Mouse (Mus musculus): ENCODE data around the gene Gm45785. TPM values are rescaled to one million over a fixed set of nuclear protein-coding genes. Genes with fewer than 3 reads are reported as not detected.

The Gm45785 gene
- polyA plus RNA-seq, 1 experiment from 2014 or later = not detected

- H3K9ac ChIP-seq = no peak within 1 kb of the TSS
- no peak within 1 kb of the TSS for H3K4me2 ChIP-seq (replicated peaks)
- peaks cover 14% of the 10 kb centered on the region; the same call in 1 of the 2 replicates for H3K4me1 ChIP-seq
- H3K9me3 ChIP-seq (replicated peaks) = no peaks in the 10 kb centered on the region
- peaks cover 26% of the 10 kb centered on the region for H3K27me3 ChIP-seq
- 24% methylated on average over 13 of the region's 14 CpGs for WGBS
- no peaks in the 10 kb centered on the region for H3K36me3 ChIP-seq
- no peak within 1 kb of the TSS for H3K4me3 ChIP-seq (replicated peaks)
- ATAC-seq (ENCODE audit: insufficient number of reproducible peaks, low FRiP score, low TSS enrichment, low read depth) = peak; percentile 58; the same call in 1 of the 2 replicates
- no peak within 1 kb of the TSS for H3K27ac ChIP-seq (replicated peaks)
These were observed 11.0 kb downstream of the Gm45785 start, which contains the start of gene Scgb1c1 for GRCm38 (mm10) chr7:140844905-140845665. Scgb1c1 (plus strand) TSS chr7:140845547.

GRCm38 (mm10) chr7:140843806-140844205 is 12.3 kb downstream of the Gm45785 start:
- H3K4me3 ChIP-seq (replicated peaks) = no peak overlapping the region
- no peaks in the 10 kb centered on the region for H3K36me3 ChIP-seq
- no peak overlapping the region for H3K4me2 ChIP-seq (replicated peaks)
- 70% methylated on average over 7 of the region's 7 CpGs for WGBS
- ATAC-seq (ENCODE audit: insufficient number of reproducible peaks, low FRiP score, low TSS enrichment, low read depth) = no peak
- H3K27ac ChIP-seq (replicated peaks) = no peak overlapping the region
- peaks cover 26% of the 10 kb centered on the region for H3K27me3 ChIP-seq
- H3K9ac ChIP-seq = no peak overlapping the region
- H3K4me1 ChIP-seq = peaks cover 14% of the 10 kb centered on the region; the same call in 1 of the 2 replicates
- no peaks in the 10 kb centered on the region for H3K9me3 ChIP-seq (replicated peaks)

GRCm38 (mm10) chr7:140840750-140841735 is 15.1 kb downstream of the Gm45785 start:
- H3K4me3 ChIP-seq (replicated peaks) = no peak overlapping the region
- H3K36me3 ChIP-seq = no peaks in the 10 kb centered on the region
- peaks cover 26% of the 10 kb centered on the region for H3K27me3 ChIP-seq
- no peaks in the 10 kb centered on the region for H3K9me3 ChIP-seq (replicated peaks)
- WGBS = 34% methylated on average over 19 of the region's 19 CpGs
- H3K27ac ChIP-seq (replicated peaks) = no peak overlapping the region
- H3K4me1 ChIP-seq = 0 out of 2 replicates have a peak, but pooled peaks cover 9% of the 10 kb centered on the region
- H3K4me2 ChIP-seq (replicated peaks) = no peak overlapping the region
- ATAC-seq (ENCODE audit: insufficient number of reproducible peaks, low FRiP score, low TSS enrichment, low read depth) = no peak
- no peak overlapping the region for H3K9ac ChIP-seq

- H3K4me1 ChIP-seq = 0 out of 2 replicates have a peak, but pooled peaks cover 9% of the 10 kb centered on the region
- no peak overlapping the region for H3K4me3 ChIP-seq (replicated peaks)
- no peak overlapping the region for H3K4me2 ChIP-seq (replicated peaks)
- H3K9me3 ChIP-seq (replicated peaks) = no peaks in the 10 kb centered on the region
- no peak overlapping the region for H3K27ac ChIP-seq (replicated peaks)
- WGBS = 58% methylated on average over 5 of the region's 5 CpGs
- no peaks in the 10 kb centered on the region for H3K36me3 ChIP-seq
- H3K9ac ChIP-seq = no peak overlapping the region
- no peak for ATAC-seq (ENCODE audit: insufficient number of reproducible peaks, low FRiP score, low TSS enrichment, low read depth)
- H3K27me3 ChIP-seq = peaks cover 26% of the 10 kb centered on the region
These were observed 16.6 kb downstream of the Gm45785 start for GRCm38 (mm10) chr7:140839556-140839955.

- Histone ChIP-seq H3K4me1 (0 out of 2 replicates have a peak, but pooled peaks cover 6% of the 10 kb centered on the region), H3K9ac (no peak overlapping the region), H3K4me2 (replicated peaks) (no peak overlapping the region), H3K4me3 (replicated peaks) (no peak overlapping the region), H3K9me3 (replicated peaks) (no peaks in the 10 kb centered on the region), H3K27ac (replicated peaks) (no peak overlapping the region), H3K36me3 (no peaks in the 10 kb centered on the region), H3K27me3 (peaks cover 7% of the 10 kb centered on the region; the same call in 1 of the 2 replicates)
- WGBS = 83% methylated on average over 9 of the region's 9 CpGs
- ATAC-seq (ENCODE audit: insufficient number of reproducible peaks, low FRiP score, low TSS enrichment, low read depth) = no peak
These were observed 19.7 kb downstream of the Gm45785 start for GRCm38 (mm10) chr7:140836243-140837115.

GRCm38 (mm10) chr7:140835758-140836087 is 20.4 kb downstream of the Gm45785 start:
- Histone ChIP-seq H3K9ac (no peak overlapping the region), H3K27me3 (peaks cover 3% of the 10 kb centered on the region; the same call in 1 of the 2 replicates), H3K9me3 (replicated peaks) (no peaks in the 10 kb centered on the region), H3K4me1 (no peaks in the 10 kb centered on the region), H3K4me2 (replicated peaks) (peak overlapping the region; percentile 24; the same call in 1 of the 2 replicates), H3K36me3 (no peaks in the 10 kb centered on the region), H3K4me3 (replicated peaks) (peak overlapping the region; percentile 16; the same call in 1 of the 2 replicates), H3K27ac (replicated peaks) (no peak overlapping the region)
- WGBS = 73% methylated on average over 2 of the region's 2 CpGs
- no peak for ATAC-seq (ENCODE audit: insufficient number of reproducible peaks, low FRiP score, low TSS enrichment, low read depth)

- no peaks in the 10 kb centered on the region for H3K9me3 ChIP-seq (replicated peaks)
- H3K4me1 ChIP-seq = no peaks in the 10 kb centered on the region
- H3K4me2 ChIP-seq (replicated peaks) = peak within 1 kb of the TSS; percentile 24
- WGBS = 25% methylated on average over 20 of the region's 20 CpGs
- H3K36me3 ChIP-seq = no peaks in the 10 kb centered on the region
- no peaks in the 10 kb centered on the region for H3K27me3 ChIP-seq
- H3K9ac ChIP-seq = no peak within 1 kb of the TSS
- peak within 1 kb of the TSS; percentile 16 for H3K4me3 ChIP-seq (replicated peaks)
- no peak; the same call in 1 of the 2 replicates for ATAC-seq (ENCODE audit: insufficient number of reproducible peaks, low FRiP score, low TSS enrichment, low read depth)
- H3K27ac ChIP-seq (replicated peaks) = no peak within 1 kb of the TSS
These were observed 21.0 kb downstream of the Gm45785 start, which contains the start of gene Urah for GRCm38 (mm10) chr7:140834968-140835757. Urah (plus strand) TSS chr7:140835018.

- no peak overlapping the region for H3K4me3 ChIP-seq (replicated peaks)
- WGBS = 85% methylated on average over 4 of the region's 4 CpGs
- no peaks in the 10 kb centered on the region for H3K9me3 ChIP-seq (replicated peaks)
- no peaks in the 10 kb centered on the region for H3K36me3 ChIP-seq
- no peaks in the 10 kb centered on the region for H3K4me1 ChIP-seq
- H3K27ac ChIP-seq (replicated peaks) = no peak overlapping the region
- H3K27me3 ChIP-seq = no peaks in the 10 kb centered on the region
- no peak overlapping the region for H3K4me2 ChIP-seq (replicated peaks)
- ATAC-seq (ENCODE audit: insufficient number of reproducible peaks, low FRiP score, low TSS enrichment, low read depth) = no peak
- H3K9ac ChIP-seq = no peak overlapping the region
These were observed 22.8 kb downstream of the Gm45785 start for GRCm38 (mm10) chr7:140833341-140833740.

GRCm38 (mm10) chr7:140831447-140831846 is 24.7 kb downstream of the Gm45785 start:
- Histone ChIP-seq H3K4me1 (no peaks in the 10 kb centered on the region), H3K9me3 (replicated peaks) (no peaks in the 10 kb centered on the region), H3K9ac (no peak overlapping the region), H3K4me2 (replicated peaks) (no peak overlapping the region), H3K27me3 (no peaks in the 10 kb centered on the region), H3K4me3 (replicated peaks) (no peak overlapping the region), H3K27ac (replicated peaks) (no peak overlapping the region), H3K36me3 (no peaks in the 10 kb centered on the region)
- no peak for ATAC-seq (ENCODE audit: insufficient number of reproducible peaks, low FRiP score, low TSS enrichment, low read depth)
- WGBS = 64% methylated on average over 6 of the region's 6 CpGs

Measured in embryonic facial prominence, embryonic 15.5 days (tissue).